Mouse (Mus musculus): ENCODE data around the gene Nlgn1. TPM values are rescaled to one million over a fixed set of nuclear protein-coding genes. Genes with fewer than 3 reads are reported as not detected.

Gene Nlgn1
- polyA plus RNA-seq, 1 experiment: 0.31 TPM

DNA sequence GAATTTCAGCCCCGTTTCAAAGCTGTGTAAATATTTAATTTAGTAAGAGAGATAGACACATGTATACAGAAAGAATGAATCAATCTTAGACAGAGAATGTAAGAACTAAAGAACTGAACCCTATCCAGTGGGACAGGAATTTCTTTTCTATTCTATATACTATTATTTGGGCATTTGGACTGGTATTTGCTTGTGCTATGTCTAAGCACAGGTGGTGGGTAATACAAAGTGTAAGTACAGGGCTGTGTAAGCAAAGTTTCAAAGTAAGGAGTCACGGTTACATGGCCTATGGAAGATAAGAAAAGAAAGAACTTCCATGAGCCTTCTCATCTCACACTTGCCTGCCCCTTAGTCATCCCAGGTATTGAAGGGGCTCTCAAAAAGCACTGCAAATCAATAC is 624.9 kb downstream of the Nlgn1 start:
- Histone ChIP-seq H3K27ac (ENCODE audit: insufficient read depth, low read length) (no peak overlapping the region), H3K4me1 (ENCODE audit: control insufficient read depth, insufficient read depth, low read length) (no peaks in the 10 kb centered on the region), H3K9ac (ENCODE audit: low read depth, poor library complexity, severe bottlenecking) (no peak overlapping the region), H3K9me3 (replicated peaks; ENCODE audit: control insufficient read depth, insufficient read depth, low read length, poor library complexity, severe bottlenecking) (no peaks in the 10 kb centered on the region), H3K36me3 (ENCODE audit: control insufficient read depth, insufficient read depth, low read length, poor library complexity, severe bottlenecking) (no peaks in the 10 kb centered on the region), H3K4me3 (ENCODE audit: low read depth, low read length) (no peak overlapping the region), H3K27me3 (ENCODE audit: control insufficient read depth, insufficient read depth, low read length, poor library complexity, severe bottlenecking) (no peaks in the 10 kb centered on the region)
- TF ChIP-seq POLR2A (IDR thresholded peaks at IDR 0.05; ENCODE audit: insufficient read depth, low read length): no peak
- TF ChIP-seq EP300 (IDR thresholded peaks at IDR 0.05; ENCODE audit: insufficient read depth, low read depth, low read length): no peak
- TF ChIP-seq CTCF (IDR thresholded peaks at IDR 0.05; ENCODE audit: low read depth, low read length): no peak

DNA sequence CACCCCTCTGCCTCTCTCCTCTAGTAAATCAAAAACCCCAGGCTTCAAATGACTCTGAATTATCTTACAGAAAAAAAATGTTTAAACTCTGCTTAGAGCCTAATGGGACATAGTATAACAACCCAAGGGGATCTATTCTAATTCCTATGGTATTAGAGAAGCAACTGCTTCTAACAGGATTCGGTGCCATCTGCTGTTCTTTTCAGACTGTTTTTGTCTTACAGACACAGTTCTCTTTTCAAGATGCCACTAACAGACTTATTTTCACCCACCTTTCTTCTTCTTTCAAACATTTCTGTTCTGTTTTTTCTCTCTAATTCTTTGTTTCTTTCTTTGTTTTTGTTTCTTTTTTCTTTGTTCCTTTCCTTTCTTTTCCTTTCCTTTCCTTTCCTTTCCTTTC is 635.0 kb downstream of the Nlgn1 start:
- H3K9ac ChIP-seq (ENCODE audit: low read depth, poor library complexity, severe bottlenecking): no peak overlapping the region
- no peaks in the 10 kb centered on the region for H3K9me3 ChIP-seq (replicated peaks; ENCODE audit: control insufficient read depth, insufficient read depth, low read length, poor library complexity, severe bottlenecking)
- no peaks in the 10 kb centered on the region for H3K36me3 ChIP-seq (ENCODE audit: control insufficient read depth, insufficient read depth, low read length, poor library complexity, severe bottlenecking)
- no peaks in the 10 kb centered on the region for H3K27me3 ChIP-seq (ENCODE audit: control insufficient read depth, insufficient read depth, low read length, poor library complexity, severe bottlenecking)
- no peak overlapping the region for H3K4me3 ChIP-seq (ENCODE audit: low read depth, low read length)
- no peak overlapping the region for H3K27ac ChIP-seq (ENCODE audit: insufficient read depth, low read length)
- H3K4me1 ChIP-seq (ENCODE audit: control insufficient read depth, insufficient read depth, low read length): no peaks in the 10 kb centered on the region
- TF ChIP-seq POLR2A (IDR thresholded peaks at IDR 0.05; ENCODE audit: insufficient read depth, low read length) (no peak), EP300 (IDR thresholded peaks at IDR 0.05; ENCODE audit: insufficient read depth, low read depth, low read length) (no peak), CTCF (IDR thresholded peaks at IDR 0.05; ENCODE audit: low read depth, low read length) (no peak)

DNA sequence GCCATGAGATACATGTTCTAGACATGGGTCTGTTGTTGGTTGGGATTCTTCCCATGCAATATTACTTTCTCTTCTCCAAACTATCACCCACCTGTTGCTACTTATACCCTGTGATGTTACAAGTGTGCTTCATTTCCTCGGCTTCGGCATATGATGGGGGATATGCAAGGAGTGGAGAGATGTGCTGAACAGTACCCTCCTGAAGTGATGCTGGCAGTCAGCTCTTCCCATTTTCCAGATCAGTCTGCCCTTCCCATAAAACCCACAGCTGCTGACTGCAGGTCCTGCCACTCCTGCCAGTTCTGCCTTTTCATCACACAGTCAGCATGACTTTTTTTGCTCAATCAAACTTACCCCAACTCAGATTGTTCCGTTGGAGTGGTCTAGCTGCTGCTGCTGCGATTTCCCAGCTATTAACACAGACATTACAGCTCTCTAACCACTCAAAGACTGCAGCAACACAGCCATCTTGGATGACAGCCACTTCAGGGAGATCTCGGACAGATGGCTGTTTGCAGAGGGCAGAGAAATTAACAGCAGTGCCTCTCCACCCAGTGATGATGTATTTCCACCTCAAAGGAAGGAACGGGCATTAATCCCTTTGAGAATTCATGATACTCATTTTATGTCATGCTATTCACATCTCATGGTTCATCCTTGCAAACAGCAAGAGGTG is 643.3 kb downstream of the Nlgn1 start:
- Histone ChIP-seq H3K36me3 (ENCODE audit: control insufficient read depth, insufficient read depth, low read length, poor library complexity, severe bottlenecking) (no peaks in the 10 kb centered on the region), H3K9ac (ENCODE audit: low read depth, poor library complexity, severe bottlenecking) (no peak overlapping the region), H3K4me3 (ENCODE audit: low read depth, low read length) (no peak overlapping the region), H3K27me3 (ENCODE audit: control insufficient read depth, insufficient read depth, low read length, poor library complexity, severe bottlenecking) (no peaks in the 10 kb centered on the region), H3K4me1 (ENCODE audit: control insufficient read depth, insufficient read depth, low read length) (no peaks in the 10 kb centered on the region), H3K9me3 (replicated peaks; ENCODE audit: control insufficient read depth, insufficient read depth, low read length, poor library complexity, severe bottlenecking) (no peaks in the 10 kb centered on the region), H3K27ac (ENCODE audit: insufficient read depth, low read length) (no peak overlapping the region)
- TF ChIP-seq CTCF (IDR thresholded peaks at IDR 0.05; ENCODE audit: low read depth, low read length) (no peak), POLR2A (IDR thresholded peaks at IDR 0.05; ENCODE audit: insufficient read depth, low read length) (no peak), EP300 (IDR thresholded peaks at IDR 0.05; ENCODE audit: insufficient read depth, low read depth, low read length) (no peak)

DNA sequence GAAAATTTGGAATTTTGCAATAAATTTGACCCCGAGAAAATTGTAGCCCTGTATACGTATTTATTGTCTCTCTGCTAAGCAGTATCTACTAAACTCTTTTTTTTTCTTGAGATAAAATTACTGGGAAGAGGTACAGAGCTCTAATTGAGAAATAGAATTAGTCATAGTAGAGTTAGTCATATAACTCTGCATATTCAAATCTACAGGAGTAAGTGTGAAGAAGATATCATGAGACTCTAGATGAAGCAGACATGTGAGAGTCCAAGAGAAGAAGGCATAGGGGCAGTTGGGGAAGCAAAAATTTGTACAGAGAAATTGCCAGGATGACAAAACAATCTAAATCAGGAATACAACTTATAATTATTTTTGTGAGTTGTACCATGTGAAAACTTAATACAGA is 648.6 kb downstream of the Nlgn1 start:
- no peak for TF ChIP-seq EP300 (IDR thresholded peaks at IDR 0.05; ENCODE audit: insufficient read depth, low read depth, low read length)
- TF ChIP-seq POLR2A (IDR thresholded peaks at IDR 0.05; ENCODE audit: insufficient read depth, low read length): no peak
- no peak for TF ChIP-seq CTCF (IDR thresholded peaks at IDR 0.05; ENCODE audit: low read depth, low read length)
- Histone ChIP-seq H3K9me3 (replicated peaks; ENCODE audit: control insufficient read depth, insufficient read depth, low read length, poor library complexity, severe bottlenecking) (no peaks in the 10 kb centered on the region), H3K4me1 (ENCODE audit: control insufficient read depth, insufficient read depth, low read length) (no peaks in the 10 kb centered on the region), H3K27me3 (ENCODE audit: control insufficient read depth, insufficient read depth, low read length, poor library complexity, severe bottlenecking) (no peaks in the 10 kb centered on the region), H3K4me3 (ENCODE audit: low read depth, low read length) (no peak overlapping the region), H3K27ac (ENCODE audit: insufficient read depth, low read length) (no peak overlapping the region), H3K36me3 (ENCODE audit: control insufficient read depth, insufficient read depth, low read length, poor library complexity, severe bottlenecking) (no peaks in the 10 kb centered on the region), H3K9ac (ENCODE audit: low read depth, poor library complexity, severe bottlenecking) (no peak overlapping the region)

DNA sequence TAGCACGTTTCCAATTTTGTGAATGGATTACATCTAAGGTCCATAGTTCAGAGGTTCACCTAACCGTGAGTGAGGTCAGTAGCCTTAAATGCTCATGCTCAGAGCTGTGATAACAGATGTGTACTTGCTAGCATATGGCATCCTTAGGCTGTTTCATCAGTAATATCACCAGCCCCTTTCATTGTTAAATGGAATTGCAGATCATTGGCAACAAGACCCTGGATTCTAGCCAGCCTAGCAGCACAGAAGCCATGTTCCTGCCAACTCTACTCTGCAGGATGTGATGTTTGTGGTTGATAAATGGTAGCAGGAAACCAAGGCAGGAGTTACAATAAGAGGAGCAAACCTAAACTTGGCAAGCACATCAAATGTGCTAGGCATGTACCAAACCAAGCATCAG is 652.9 kb downstream of the Nlgn1 start:
- Histone ChIP-seq H3K36me3 (ENCODE audit: control insufficient read depth, insufficient read depth, low read length, poor library complexity, severe bottlenecking) (no peaks in the 10 kb centered on the region), H3K9ac (ENCODE audit: low read depth, poor library complexity, severe bottlenecking) (no peak overlapping the region), H3K4me1 (ENCODE audit: control insufficient read depth, insufficient read depth, low read length) (no peaks in the 10 kb centered on the region), H3K9me3 (replicated peaks; ENCODE audit: control insufficient read depth, insufficient read depth, low read length, poor library complexity, severe bottlenecking) (no peaks in the 10 kb centered on the region), H3K27me3 (ENCODE audit: control insufficient read depth, insufficient read depth, low read length, poor library complexity, severe bottlenecking) (no peaks in the 10 kb centered on the region; the same call in 1 of the 2 replicates), H3K27ac (ENCODE audit: insufficient read depth, low read length) (no peak overlapping the region), H3K4me3 (ENCODE audit: low read depth, low read length) (no peak overlapping the region)
- TF ChIP-seq CTCF (IDR thresholded peaks at IDR 0.05; ENCODE audit: low read depth, low read length) (no peak), EP300 (IDR thresholded peaks at IDR 0.05; ENCODE audit: insufficient read depth, low read depth, low read length) (no peak), POLR2A (IDR thresholded peaks at IDR 0.05; ENCODE audit: insufficient read depth, low read length) (no peak)

DNA sequence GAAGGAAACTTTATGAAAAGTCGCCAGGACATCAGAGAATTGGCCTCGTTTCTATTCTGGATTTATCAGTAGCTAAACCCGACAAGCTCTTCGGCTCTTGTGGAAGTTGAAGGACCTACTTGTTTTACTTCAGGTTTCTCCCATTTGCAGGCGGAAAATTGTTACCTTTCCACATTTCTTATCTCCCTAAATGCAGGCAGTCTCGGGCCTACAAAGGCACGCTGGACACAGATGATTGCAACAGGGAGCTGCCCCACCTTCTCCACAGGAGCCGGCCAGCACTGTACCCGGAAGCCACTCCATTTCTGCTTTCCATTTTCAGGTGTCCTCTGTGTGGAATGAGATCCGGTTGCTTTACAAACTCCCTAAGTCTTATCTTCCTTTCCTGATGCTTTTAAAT is 656.4 kb downstream of the Nlgn1 start:
- H3K27me3 ChIP-seq (ENCODE audit: control insufficient read depth, insufficient read depth, low read length, poor library complexity, severe bottlenecking): no peaks in the 10 kb centered on the region; the same call in 1 of the 2 replicates
- H3K9ac ChIP-seq (ENCODE audit: low read depth, poor library complexity, severe bottlenecking): no peak overlapping the region
- TF ChIP-seq EP300 (IDR thresholded peaks at IDR 0.05; ENCODE audit: insufficient read depth, low read depth, low read length) (no peak), CTCF (IDR thresholded peaks at IDR 0.05; ENCODE audit: low read depth, low read length) (no peak), POLR2A (IDR thresholded peaks at IDR 0.05; ENCODE audit: insufficient read depth, low read length) (no peak)

More for the DNA sequence above, 656.4 kb downstream of the Nlgn1 start:
- Histone ChIP-seq H3K9me3 (replicated peaks; ENCODE audit: control insufficient read depth, insufficient read depth, low read length, poor library complexity, severe bottlenecking) (no peaks in the 10 kb centered on the region), H3K27ac (ENCODE audit: insufficient read depth, low read length) (no peak overlapping the region), H3K4me3 (ENCODE audit: low read depth, low read length) (no peak overlapping the region), H3K4me1 (ENCODE audit: control insufficient read depth, insufficient read depth, low read length) (no peaks in the 10 kb centered on the region), H3K36me3 (ENCODE audit: control insufficient read depth, insufficient read depth, low read length, poor library complexity, severe bottlenecking) (no peaks in the 10 kb centered on the region)

All from ES-Bruce4 (cell line).